Mouse (Mus musculus): ENCODE data around the gene Cyp24a1.

The Cyp24a1 gene

GRCm38 (mm10) chr2:170497091-170497566, at the start of gene Cyp24a1:
Cyp24a1 (minus strand) TSS chr2:170497145.
- no peak for DNase-seq

GRCm38 (mm10) chr2:170545745-170546144, 48.8 kb upstream of the Cyp24a1 start:
- no peak for DNase-seq

- DNase-seq = no peak
Measured at GRCm38 (mm10) chr2:170544950-170545349, 48.0 kb upstream of the Cyp24a1 start.

- DNase-seq = no peak
Measured at GRCm38 (mm10) chr2:170544159-170544558, 47.2 kb upstream of the Cyp24a1 start.

GRCm38 (mm10) chr2:170543625-170544024, 46.7 kb upstream of the Cyp24a1 start:
- DNase-seq = no peak

GRCm38 (mm10) chr2:170539211-170539610, 42.3 kb upstream of the Cyp24a1 start:
- peak; percentile 64 for DNase-seq

- DNase-seq = no peak
Measured at GRCm38 (mm10) chr2:170535841-170536240, 38.9 kb upstream of the Cyp24a1 start.

- DNase-seq = no peak
Measured at GRCm38 (mm10) chr2:170534803-170535174, 37.8 kb upstream of the Cyp24a1 start.

GRCm38 (mm10) chr2:170534116-170534802, 37.3 kb upstream of the Cyp24a1 start:
- no peak for DNase-seq

- no peak for DNase-seq
Measured at GRCm38 (mm10) chr2:170530256-170530655, 33.3 kb upstream of the Cyp24a1 start.

- no peak for DNase-seq
Measured at GRCm38 (mm10) chr2:170529766-170530165, 32.8 kb upstream of the Cyp24a1 start.

GRCm38 (mm10) chr2:170528061-170528460, 31.1 kb upstream of the Cyp24a1 start:
- DNase-seq = no peak

GRCm38 (mm10) chr2:170526513-170526912, 29.6 kb upstream of the Cyp24a1 start:
- no peak for DNase-seq

GRCm38 (mm10) chr2:170520321-170520971, 23.5 kb upstream of the Cyp24a1 start:
- DNase-seq = no peak

GRCm38 (mm10) chr2:170513756-170514155, 16.8 kb upstream of the Cyp24a1 start:
- DNase-seq = no peak

- DNase-seq = peak; percentile 88
Measured at GRCm38 (mm10) chr2:170511073-170511891, 14.3 kb upstream of the Cyp24a1 start.

- DNase-seq = peak; percentile 90
Measured at GRCm38 (mm10) chr2:170508821-170509220, 11.9 kb upstream of the Cyp24a1 start.

- peak; percentile 80 for DNase-seq
Measured at GRCm38 (mm10) chr2:170507734-170508133, 10.8 kb upstream of the Cyp24a1 start.

GRCm38 (mm10) chr2:170503983-170504382, 7.0 kb upstream of the Cyp24a1 start:
- DNase-seq = no peak

- DNase-seq = no peak
Measured at GRCm38 (mm10) chr2:170503343-170503742, 6.4 kb upstream of the Cyp24a1 start.

- DNase-seq = no peak
Measured at GRCm38 (mm10) chr2:170498011-170498410, 1.1 kb upstream of the Cyp24a1 start.

GRCm38 (mm10) chr2:170496154-170496930, 603 bp downstream of the Cyp24a1 start, which contains the start of gene Pfdn4:
Pfdn4 (plus strand) TSS chr2:170496428.
- DNase-seq = no peak

All from layer of hippocampus, adult 9-11 months (tissue).